Mouse (Mus musculus): ENCODE results near the gene Psma7.

Psma7 gene

DNA sequence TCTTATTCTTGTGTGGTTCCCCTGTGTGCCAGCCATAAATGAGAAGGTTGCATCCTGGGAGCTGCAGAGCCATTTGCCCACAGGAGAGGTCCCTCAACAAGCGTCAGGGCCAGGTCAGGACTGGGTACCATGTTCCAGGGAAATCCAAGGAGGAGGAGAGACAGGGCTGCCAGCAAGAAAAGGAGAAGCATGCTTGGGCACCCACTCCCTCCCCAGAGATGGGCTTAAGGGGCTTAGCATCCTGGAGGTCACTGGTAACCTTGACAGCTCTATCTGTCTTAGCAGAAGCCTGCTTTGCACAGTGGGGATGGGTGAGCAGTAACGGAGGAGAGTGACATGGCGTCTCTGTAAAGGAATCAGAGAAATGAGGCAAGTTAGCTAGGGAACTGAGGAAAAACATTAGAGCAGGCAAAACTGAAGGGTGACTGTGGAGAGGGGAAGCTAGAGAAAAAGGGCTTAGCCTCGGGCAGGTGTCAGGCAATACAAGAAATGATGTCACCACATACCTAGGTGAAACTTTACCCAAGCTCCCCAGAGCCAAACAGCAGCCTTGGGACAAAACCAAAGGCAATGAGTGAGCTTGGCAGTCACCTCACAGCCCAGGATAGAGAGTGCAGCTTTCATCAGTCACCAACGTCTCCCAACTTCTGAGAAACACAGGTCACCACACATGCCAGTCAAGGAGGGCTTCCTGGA, 36.4 kb downstream of the Psma7 start:
- DNase-seq (ENCODE audit: low read depth, low spot score), result peak; percentile 63

DNA sequence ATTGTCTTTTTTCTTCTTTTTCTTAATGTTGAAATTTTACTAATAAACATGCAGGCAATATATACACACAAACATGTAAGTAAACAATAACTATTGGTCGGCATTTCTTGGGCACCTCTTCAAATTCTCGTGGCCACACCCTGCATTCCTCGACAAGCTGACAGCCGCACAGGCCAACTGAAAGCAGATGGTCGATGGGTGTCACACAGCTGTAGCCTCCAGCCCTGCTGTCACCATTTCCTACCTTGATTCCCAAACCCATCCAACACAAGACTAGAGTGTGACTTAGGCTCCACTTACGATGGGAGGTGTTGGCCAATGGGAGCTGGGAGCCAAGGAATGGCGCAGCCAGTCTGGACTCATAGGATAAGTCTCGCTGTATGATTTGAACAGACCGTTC, 40.6 kb downstream of the Psma7 start:
- no peak for DNase-seq (ENCODE audit: low read depth, low spot score)

DNA sequence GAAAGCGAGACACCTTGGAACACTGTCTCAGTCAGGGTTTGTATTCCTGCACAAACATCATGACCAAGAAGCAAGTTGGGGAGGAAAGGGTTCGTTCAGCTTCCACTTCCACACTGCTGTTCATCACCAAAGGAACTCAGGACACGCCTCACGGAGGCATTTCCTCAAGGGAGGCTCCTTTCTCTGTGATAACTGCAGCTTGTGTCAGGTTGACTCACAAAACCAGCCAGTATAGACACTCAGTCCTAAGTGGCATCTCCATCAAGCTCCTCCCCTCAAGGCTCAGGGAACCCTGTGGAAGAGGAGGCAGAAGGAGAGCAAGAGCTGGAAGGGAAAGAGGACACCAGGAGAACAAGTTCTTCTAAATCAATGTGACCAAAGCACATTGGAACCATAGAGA, 43.8 kb downstream of the Psma7 start:
- no peak for DNase-seq (ENCODE audit: low read depth, low spot score)

DNA sequence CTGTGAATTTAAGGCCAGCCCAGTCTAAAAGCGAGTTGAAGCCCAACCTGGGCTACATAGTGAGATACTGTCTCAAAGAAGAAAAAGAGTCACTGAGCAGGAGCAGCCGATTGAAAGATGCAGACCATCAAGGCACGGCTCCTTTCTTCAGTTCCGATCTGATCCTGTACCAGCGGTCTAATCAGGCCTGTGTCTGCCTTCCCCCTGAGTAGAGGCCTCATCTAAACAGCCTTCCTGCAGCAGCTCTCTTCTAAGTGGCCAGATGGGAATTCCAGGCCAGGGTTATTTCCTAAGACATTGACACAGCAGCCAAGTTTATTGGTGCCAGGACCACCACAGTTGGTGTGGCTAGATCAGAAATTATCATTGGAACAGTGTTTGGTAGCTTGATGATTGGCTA, 49.2 kb downstream of the Psma7 start:
- DNase-seq (ENCODE audit: low read depth, low spot score), result no peak

DNA sequence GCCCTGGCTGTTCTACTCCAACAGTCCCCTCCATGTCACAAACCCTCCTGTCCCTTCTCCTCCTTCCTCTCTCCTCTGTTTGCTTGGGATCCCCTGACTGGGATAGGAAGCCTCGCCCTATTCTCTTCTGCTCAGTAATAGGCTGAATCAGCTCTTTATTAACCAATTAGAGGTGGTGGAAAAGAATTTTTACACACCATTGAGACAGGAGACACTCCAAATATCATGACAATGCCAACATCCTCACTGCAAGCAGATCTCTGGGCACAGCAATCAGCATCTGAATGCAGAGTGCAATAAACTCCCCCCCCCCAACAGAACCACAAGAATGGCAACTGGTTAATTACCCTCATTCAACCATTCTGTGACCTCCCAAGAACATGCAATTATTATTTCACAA, 53.1 kb downstream of the Psma7 start:
- DNase-seq (ENCODE audit: low read depth, low spot score), result no peak

DNA sequence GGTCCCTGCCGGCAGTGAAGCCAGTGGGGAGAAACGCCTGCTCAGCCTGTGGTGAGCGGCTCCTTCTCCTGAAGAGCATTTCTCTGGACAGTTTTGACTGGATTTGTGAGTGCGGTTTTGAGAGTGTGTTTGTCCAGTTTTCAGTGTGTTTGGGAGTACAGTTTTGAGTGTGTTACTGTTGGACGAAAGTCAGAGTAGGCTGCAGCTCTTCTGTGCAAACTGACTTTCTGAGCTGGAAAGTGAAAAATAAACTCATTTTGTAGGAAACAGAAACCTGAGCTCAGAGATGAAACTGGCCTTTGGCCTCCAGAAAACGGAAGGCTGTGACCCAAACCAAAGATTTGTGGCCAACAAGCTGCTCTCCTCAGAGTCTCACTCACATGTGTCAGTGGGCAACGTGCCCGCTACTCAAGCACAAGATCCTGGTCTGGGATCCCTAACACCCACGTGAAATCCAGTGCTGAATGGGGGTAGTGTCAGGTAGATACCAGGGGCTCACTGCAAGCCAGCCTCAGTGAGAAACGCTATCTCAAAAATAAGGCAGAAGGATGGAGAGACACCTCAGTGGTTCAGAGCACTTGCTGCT, 55.7 kb downstream of the Psma7 start:
- DNase-seq (ENCODE audit: low read depth, low spot score), result no peak

Data from skeletal muscle tissue, adult 2 months (tissue).